Mouse (Mus musculus): ENCODE results near the gene Tmem201. TPM values are rescaled to one million over a fixed set of nuclear protein-coding genes. Genes with fewer than 3 reads are reported as not detected.

Tmem201 gene
- total and polyA plus RNA-seq, 3 experiments, result 85.9 to 107 (median 93.3) TPM

GRCm38 (mm10) chr4:149690828-149691280, 47.0 kb downstream of the Tmem201 start:
- intact Hi-C loops (cut with DNase I), result no loop called here
- H3K4me1 ChIP-seq (ENCODE audit: control insufficient read depth, insufficient read depth, low read length), result 0 out of 2 replicates have a peak, but pooled peaks cover 1% of the 10 kb centered on the region
- 35% methylated on average over 8 of the region's 8 CpGs for WGBS
- no peaks in the 10 kb centered on the region for H3K27me3 ChIP-seq (ENCODE audit: control insufficient read depth, insufficient read depth, low read length)
- DNase-seq, result no peak
- no peak overlapping the region for H3K9ac ChIP-seq (ENCODE audit: low read depth, low read length)
- no peaks in the 10 kb centered on the region for H3K79me2 ChIP-seq (replicated peaks; ENCODE audit: control insufficient read depth, insufficient read depth, low read length)
- H3K4me3 ChIP-seq, result no peak overlapping the region
- no peaks in the 10 kb centered on the region for H3K36me3 ChIP-seq (ENCODE audit: control insufficient read depth, insufficient read depth, low read length)
- H3K27ac ChIP-seq, result no peak overlapping the region
- no peak for TF ChIP-seq POLR2A (IDR thresholded peaks at IDR 0.05; ENCODE audit: insufficient read depth, low read depth, low read length)
- TF ChIP-seq CTCF (IDR thresholded peaks at IDR 0.05), result no peak
- no peak for TF ChIP-seq EP300 (IDR thresholded peaks at IDR 0.05; ENCODE audit: insufficient read depth, low read depth, low read length)

GRCm38 (mm10) chr4:149689822-149690700, 47.8 kb downstream of the Tmem201 start:
- no peaks in the 10 kb centered on the region for H3K79me2 ChIP-seq (replicated peaks; ENCODE audit: control insufficient read depth, insufficient read depth, low read length)
- no peaks in the 10 kb centered on the region for H3K36me3 ChIP-seq (ENCODE audit: control insufficient read depth, insufficient read depth, low read length)
- no peak overlapping the region for H3K4me3 ChIP-seq
- TF ChIP-seq POLR2A (IDR thresholded peaks at IDR 0.05; ENCODE audit: insufficient read depth, low read depth, low read length) (no peak), CTCF (IDR thresholded peaks at IDR 0.05) (no peak), EP300 (IDR thresholded peaks at IDR 0.05; ENCODE audit: insufficient read depth, low read depth, low read length) (no peak)
- intact Hi-C loops (cut with DNase I), result no loop called here
- 82% methylated on average over 12 of the region's 12 CpGs for WGBS
- H3K27ac ChIP-seq, result no peak overlapping the region
- no peak for DNase-seq
- H3K27me3 ChIP-seq (ENCODE audit: control insufficient read depth, insufficient read depth, low read length), result no peaks in the 10 kb centered on the region
- H3K4me1 ChIP-seq (ENCODE audit: control insufficient read depth, insufficient read depth, low read length), result 0 out of 2 replicates have a peak, but pooled peaks cover 1% of the 10 kb centered on the region
- no peak overlapping the region for H3K9ac ChIP-seq (ENCODE audit: low read depth, low read length)

GRCm38 (mm10) chr4:149688861-149689260, 49.0 kb downstream of the Tmem201 start:
- no peak for TF ChIP-seq POLR2A (IDR thresholded peaks at IDR 0.05; ENCODE audit: insufficient read depth, low read depth, low read length)
- TF ChIP-seq CTCF (IDR thresholded peaks at IDR 0.05), result no peak
- TF ChIP-seq EP300 (IDR thresholded peaks at IDR 0.05; ENCODE audit: insufficient read depth, low read depth, low read length), result no peak
- no peaks in the 10 kb centered on the region for H3K36me3 ChIP-seq (ENCODE audit: control insufficient read depth, insufficient read depth, low read length)
- H3K27me3 ChIP-seq (ENCODE audit: control insufficient read depth, insufficient read depth, low read length), result no peaks in the 10 kb centered on the region
- H3K79me2 ChIP-seq (replicated peaks; ENCODE audit: control insufficient read depth, insufficient read depth, low read length), result no peaks in the 10 kb centered on the region
- no peak overlapping the region for H3K4me3 ChIP-seq
- WGBS, result 82% methylated on average over 14 of the region's 14 CpGs
- DNase-seq, result no peak
- no peak overlapping the region for H3K9ac ChIP-seq (ENCODE audit: low read depth, low read length)
- H3K27ac ChIP-seq, result no peak overlapping the region
- intact Hi-C loops (cut with DNase I), result no loop called here
- 0 out of 2 replicates have a peak, but pooled peaks cover 1% of the 10 kb centered on the region for H3K4me1 ChIP-seq (ENCODE audit: control insufficient read depth, insufficient read depth, low read length)

- 84% methylated on average over 11 of the region's 11 CpGs for whole genome bisulfite sequencing
- Histone ChIP-seq H3K4me3 (no peak overlapping the region), H3K79me2 (replicated peaks; ENCODE audit: control insufficient read depth, insufficient read depth, low read length) (no peaks in the 10 kb centered on the region), H3K27ac (no peak overlapping the region), H3K27me3 (ENCODE audit: control insufficient read depth, insufficient read depth, low read length) (no peaks in the 10 kb centered on the region), H3K36me3 (ENCODE audit: control insufficient read depth, insufficient read depth, low read length) (no peaks in the 10 kb centered on the region), H3K9ac (ENCODE audit: low read depth, low read length) (no peak overlapping the region), H3K4me1 (ENCODE audit: control insufficient read depth, insufficient read depth, low read length) (no peaks in the 10 kb centered on the region)
- TF ChIP-seq EP300 (IDR thresholded peaks at IDR 0.05; ENCODE audit: insufficient read depth, low read depth, low read length) (no peak), POLR2A (IDR thresholded peaks at IDR 0.05; ENCODE audit: insufficient read depth, low read depth, low read length) (no peak), CTCF (IDR thresholded peaks at IDR 0.05) (no peak)
- no peak for DNase-seq
- intact Hi-C loops (cut with DNase I), result no loop called here
These were observed 52.8 kb downstream of the Tmem201 start for GRCm38 (mm10) chr4:149684841-149685623.

GRCm38 (mm10) chr4:149683875-149684274, 54.0 kb downstream of the Tmem201 start:
- no peak overlapping the region for H3K9ac ChIP-seq (ENCODE audit: low read depth, low read length)
- no peaks in the 10 kb centered on the region for H3K27me3 ChIP-seq (ENCODE audit: control insufficient read depth, insufficient read depth, low read length)
- TF ChIP-seq POLR2A (IDR thresholded peaks at IDR 0.05; ENCODE audit: insufficient read depth, low read depth, low read length) (no peak), EP300 (IDR thresholded peaks at IDR 0.05; ENCODE audit: insufficient read depth, low read depth, low read length) (no peak), CTCF (IDR thresholded peaks at IDR 0.05) (no peak)
- no peak overlapping the region for H3K27ac ChIP-seq
- H3K36me3 ChIP-seq (ENCODE audit: control insufficient read depth, insufficient read depth, low read length), result no peaks in the 10 kb centered on the region
- intact Hi-C loops (cut with DNase I), result no loop called here
- H3K4me3 ChIP-seq, result no peak overlapping the region
- no peak for DNase-seq
- no peaks in the 10 kb centered on the region for H3K79me2 ChIP-seq (replicated peaks; ENCODE audit: control insufficient read depth, insufficient read depth, low read length)
- 28% methylated on average over 7 of the region's 7 CpGs for WGBS
- peaks cover 5% of the 10 kb centered on the region for H3K4me1 ChIP-seq (ENCODE audit: control insufficient read depth, insufficient read depth, low read length)
